Mouse (Mus musculus): ENCODE measurements at regions not wholly inside any gene's neighbourhood (a gene's known extent, or its start where the extent isn't known, plus 50 kb on each side); places are given as distances from the start of the nearest gene placed in this dataset.
"Not testable (repeated sequence)": the region's sequence is repeated elsewhere in the genome, so short reads cannot be mapped to it uniquely, and the experiment has no call there.

GRCm38 (mm10) chr2:78598039-78598438, 269.9 kb upstream of the Ube2e3 start:
- DNase-seq = no peak

GRCm38 (mm10) chr2:78596251-78596650, 271.7 kb upstream of the Ube2e3 start:
- DNase-seq = no peak

GRCm38 (mm10) chr2:78580013-78580412, 287.9 kb upstream of the Ube2e3 start:
- no peak for DNase-seq

GRCm38 (mm10) chr2:78572492-78572891, 295.4 kb upstream of the Ube2e3 start:
- no peak for DNase-seq

GRCm38 (mm10) chr2:78558128-78558527, 309.8 kb upstream of the Ube2e3 start:
- no peak for DNase-seq

GRCm38 (mm10) chr2:78551085-78551484, 316.8 kb upstream of the Ube2e3 start:
- no peak for DNase-seq

GRCm38 (mm10) chr2:78548683-78549467, 319.0 kb upstream of the Ube2e3 start:
- DNase-seq = no peak

- no peak for DNase-seq
These were observed 320.6 kb upstream of the Ube2e3 start for GRCm38 (mm10) chr2:78547286-78547685.

- no peak for DNase-seq
These were observed 327.5 kb upstream of the Ube2e3 start for GRCm38 (mm10) chr2:78540422-78540821.

- no peak for DNase-seq
These were observed 328.2 kb upstream of the Ube2e3 start for GRCm38 (mm10) chr2:78539592-78540300.

- no peak for DNase-seq
These were observed 330.4 kb upstream of the Ube2e3 start for GRCm38 (mm10) chr2:78537574-78537973.

- DNase-seq = not testable (repeated sequence)
These were observed 334.0 kb upstream of the Ube2e3 start for GRCm38 (mm10) chr2:78533881-78534280.

- DNase-seq = no peak
These were observed 337.4 kb upstream of the Ube2e3 start for GRCm38 (mm10) chr2:78530535-78530934.

GRCm38 (mm10) chr2:78520258-78521023, 347.5 kb upstream of the Ube2e3 start:
- no peak for DNase-seq

- DNase-seq = no peak
These were observed 374.8 kb upstream of the Ube2e3 start for GRCm38 (mm10) chr2:78493115-78493514.

GRCm38 (mm10) chr2:78480036-78480435, 387.9 kb upstream of the Ube2e3 start:
- no peak for DNase-seq

GRCm38 (mm10) chr2:78459444-78459843, 408.5 kb upstream of the Ube2e3 start:
- DNase-seq = no peak

- no peak for DNase-seq
These were observed 414.5 kb upstream of the Ube2e3 start for GRCm38 (mm10) chr2:78453411-78453810.

GRCm38 (mm10) chr2:78436816-78437215, 431.1 kb upstream of the Ube2e3 start:
- no peak for DNase-seq

GRCm38 (mm10) chr2:78435071-78435470, 432.9 kb upstream of the Ube2e3 start:
- DNase-seq = no peak

GRCm38 (mm10) chr2:78427659-78428336, 440.1 kb upstream of the Ube2e3 start:
- no peak for DNase-seq

- no peak for DNase-seq
These were observed 449.2 kb upstream of the Ube2e3 start for GRCm38 (mm10) chr2:78418561-78419338.

Data from right cerebral cortex, postnatal 4 days (tissue).